Mouse (Mus musculus): ENCODE measurements at regions not wholly inside any gene's neighbourhood (a gene's known extent, or its start where the extent isn't known, plus 50 kb on each side); places are given as distances from the start of the nearest gene placed in this dataset.

DNA sequence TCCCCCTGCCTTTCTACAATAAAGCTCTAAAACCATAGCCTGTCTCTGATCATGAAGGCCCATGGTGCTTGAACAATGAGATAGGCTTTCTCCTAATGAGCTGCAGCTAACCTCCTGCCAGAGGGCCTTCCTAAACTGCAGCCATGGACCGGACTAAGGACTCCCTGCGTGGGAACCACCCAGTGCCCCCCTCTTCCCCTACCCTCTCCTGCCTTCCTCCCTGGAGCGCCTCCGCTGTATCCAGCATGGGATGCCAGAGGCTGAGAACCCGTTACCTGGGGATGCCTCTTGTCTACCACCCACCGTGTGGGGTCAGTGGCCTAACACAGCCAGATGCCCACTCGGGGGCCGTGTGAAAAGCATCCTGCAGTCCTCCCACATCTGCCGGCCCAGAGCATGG is 51.7 kb upstream of the Wls start:
- Histone ChIP-seq H3K4me3 (ENCODE audit: low read depth, low read length) (no peak overlapping the region), H3K27me3 (ENCODE audit: control insufficient read depth, insufficient read depth, low read length, poor library complexity, severe bottlenecking) (no peaks in the 10 kb centered on the region), H3K27ac (ENCODE audit: insufficient read depth, low read length) (no peak overlapping the region), H3K36me3 (ENCODE audit: control insufficient read depth, insufficient read depth, low read length, poor library complexity, severe bottlenecking) (no peaks in the 10 kb centered on the region), H3K4me1 (ENCODE audit: control insufficient read depth, insufficient read depth, low read length) (no peaks in the 10 kb centered on the region), H3K9ac (ENCODE audit: low read depth, poor library complexity, severe bottlenecking) (no peak overlapping the region), H3K9me3 (replicated peaks; ENCODE audit: control insufficient read depth, insufficient read depth, low read length, poor library complexity, severe bottlenecking) (no peaks in the 10 kb centered on the region)
- TF ChIP-seq EP300 (IDR thresholded peaks at IDR 0.05; ENCODE audit: insufficient read depth, low read depth, low read length) (no peak), POLR2A (IDR thresholded peaks at IDR 0.05; ENCODE audit: insufficient read depth, low read length) (no peak), CTCF (IDR thresholded peaks at IDR 0.05; ENCODE audit: low read depth, low read length) (no peak)
